Mouse (Mus musculus): ENCODE data around the gene Adamtsl3.

The Adamtsl3 gene

GRCm38 (mm10) chr7:82335211-82336121 is at the start of gene Adamtsl3:
Gene Adamtsl3 (plus strand): TSS chr7:82335694.
- no peak for DNase-seq

- DNase-seq, result no peak
Measured at GRCm38 (mm10) chr7:82287242-82287641, 48.3 kb upstream of the Adamtsl3 start.

GRCm38 (mm10) chr7:82293441-82293840 is 42.1 kb upstream of the Adamtsl3 start:
- DNase-seq, result no peak

- no peak for DNase-seq
Measured at GRCm38 (mm10) chr7:82294083-82294482, 41.4 kb upstream of the Adamtsl3 start.

GRCm38 (mm10) chr7:82294611-82295010 is 40.9 kb upstream of the Adamtsl3 start:
- DNase-seq, result no peak

GRCm38 (mm10) chr7:82308398-82308797 is 27.1 kb upstream of the Adamtsl3 start:
- DNase-seq, result no peak

GRCm38 (mm10) chr7:82318515-82318914 is 17.0 kb upstream of the Adamtsl3 start:
- DNase-seq, result no peak

- no peak for DNase-seq
Measured at GRCm38 (mm10) chr7:82326616-82327015, 8.9 kb upstream of the Adamtsl3 start.

- no peak for DNase-seq
Measured at GRCm38 (mm10) chr7:82327201-82327600, 8.3 kb upstream of the Adamtsl3 start.

- no peak for DNase-seq
Measured at GRCm38 (mm10) chr7:82327881-82328280, 7.6 kb upstream of the Adamtsl3 start.

- no peak for DNase-seq
Measured at GRCm38 (mm10) chr7:82329831-82330230, 5.7 kb upstream of the Adamtsl3 start.

- DNase-seq, result no peak
Measured at GRCm38 (mm10) chr7:82330860-82331259, 4.6 kb upstream of the Adamtsl3 start.

- DNase-seq, result no peak
Measured at GRCm38 (mm10) chr7:82334000-82334399, 1.5 kb upstream of the Adamtsl3 start.

- DNase-seq, result no peak
Measured at GRCm38 (mm10) chr7:82336132-82336531, 638 bp downstream of the Adamtsl3 start.

- DNase-seq, result no peak
Measured at GRCm38 (mm10) chr7:82338121-82338520, 2.6 kb downstream of the Adamtsl3 start.

GRCm38 (mm10) chr7:82338532-82338931 is 3.0 kb downstream of the Adamtsl3 start:
- DNase-seq, result no peak

- DNase-seq, result no peak
Measured at GRCm38 (mm10) chr7:82339214-82339613, 3.7 kb downstream of the Adamtsl3 start.

- no peak for DNase-seq
Measured at GRCm38 (mm10) chr7:82341476-82341875, 6.0 kb downstream of the Adamtsl3 start.

GRCm38 (mm10) chr7:82346706-82347105 is 11.2 kb downstream of the Adamtsl3 start:
- no peak for DNase-seq

- DNase-seq, result no peak
Measured at GRCm38 (mm10) chr7:82349796-82350195, 14.3 kb downstream of the Adamtsl3 start.

- DNase-seq, result no peak
Measured at GRCm38 (mm10) chr7:82350421-82350820, 14.9 kb downstream of the Adamtsl3 start.

- DNase-seq, result no peak
Measured at GRCm38 (mm10) chr7:82359146-82359545, 23.7 kb downstream of the Adamtsl3 start.

- DNase-seq, result no peak
Measured at GRCm38 (mm10) chr7:82359674-82360073, 24.2 kb downstream of the Adamtsl3 start.

- no peak for DNase-seq
Measured at GRCm38 (mm10) chr7:82360186-82360585, 24.7 kb downstream of the Adamtsl3 start.

GRCm38 (mm10) chr7:82361127-82361526 is 25.6 kb downstream of the Adamtsl3 start:
- DNase-seq, result no peak
